8 mouse cellular contexts compared by ENCODE assay signal in genomic region chr4:128728431-128728851, GRCm38 (mm10). TPM values are rescaled to one million over a fixed set of nuclear protein-coding genes. Genes with fewer than 3 reads are reported as not detected.
DNase-seq lines count a peak whose midpoint lies in the region; ATAC-seq and TF ChIP-seq lines count a peak whose summit lies in the region.

No protein-coding gene starts in this region.

- 0% methylated on average over 5 of the region's 5 CpGs for WGBS in kidney, postnatal 0 days
- under 1% methylated on average over 5 of the region's 5 CpGs for WGBS in hindbrain, embryonic 10.5 days
- WGBS in midbrain, embryonic 10.5 days = under 1% methylated on average over 5 of the region's 5 CpGs

- no peaks in the 10 kb centered on the region for H3K27me3 ChIP-seq in kidney, postnatal 0 days (ENCODE audit: insufficient read depth, low read length)
- peaks cover 24% of the 10 kb centered on the region for H3K27me3 ChIP-seq in hindbrain, embryonic 10.5 days (ENCODE audit: insufficient read depth, poor library complexity, severe bottlenecking)
- peaks cover 27% of the 10 kb centered on the region for H3K27me3 ChIP-seq in midbrain, embryonic 10.5 days (ENCODE audit: low read depth, poor library complexity, severe bottlenecking)

- TF ChIP-seq CTCF in kidney, postnatal 0 days (IDR thresholded peaks at IDR 0.05; ENCODE audit: low read depth) = no peak

- peak overlapping the region; percentile 98 for H3K27ac ChIP-seq in kidney, postnatal 0 days
- peak overlapping the region; percentile 98 for H3K27ac ChIP-seq in hindbrain, embryonic 10.5 days
- H3K27ac ChIP-seq in midbrain, embryonic 10.5 days (replicated peaks) = peak overlapping the region; percentile 99

- H3K9ac ChIP-seq in kidney, postnatal 0 days (ENCODE audit: low read depth, low read length) = peak overlapping the region; percentile 100

- peaks cover 37% of the 10 kb centered on the region for H3K4me1 ChIP-seq in kidney, postnatal 0 days (replicated peaks; ENCODE audit: insufficient read depth, low read length)
- peaks cover 87% of the 10 kb centered on the region for H3K4me1 ChIP-seq in hindbrain, embryonic 10.5 days (replicated peaks)
- H3K4me1 ChIP-seq in midbrain, embryonic 10.5 days = peaks cover 88% of the 10 kb centered on the region

- H3K9me3 ChIP-seq in kidney, postnatal 0 days (replicated peaks; ENCODE audit: low read length) = no peaks in the 10 kb centered on the region
- H3K9me3 ChIP-seq in hindbrain, embryonic 10.5 days = no peaks in the 10 kb centered on the region
- H3K9me3 ChIP-seq in midbrain, embryonic 10.5 days (replicated peaks) = no peaks in the 10 kb centered on the region

- H3K4me2 ChIP-seq in kidney, postnatal 0 days (ENCODE audit: low read length) = peak overlapping the region; percentile 78

- peak overlapping the region; percentile 99 for H3K4me3 ChIP-seq in kidney, postnatal 0 days (replicated peaks; ENCODE audit: low read depth, low read length)
- H3K4me3 ChIP-seq in hindbrain, embryonic 10.5 days = peak overlapping the region; percentile 84
- peak overlapping the region; percentile 94 for H3K4me3 ChIP-seq in midbrain, embryonic 10.5 days

- H3K36me3 ChIP-seq in kidney, postnatal 0 days (ENCODE audit: insufficient read depth, low read length) = 0 out of 2 replicates have a peak, but pooled peaks cover 5% of the 10 kb centered on the region
- peaks cover 35% of the 10 kb centered on the region for H3K36me3 ChIP-seq in hindbrain, embryonic 10.5 days
- H3K36me3 ChIP-seq in midbrain, embryonic 10.5 days = peaks cover 36% of the 10 kb centered on the region

- no peak for ATAC-seq in kidney, postnatal 0 days (replicated peaks; ENCODE audit: low FRiP score, low read depth)

- no peak for DNase-seq in kidney, postnatal 0 days (ENCODE audit: low spot score)
- no peak for DNase-seq in kidney, adult 8-10 months
- DNase-seq in ZHBTc4 (ENCODE audit: low read depth, low spot score) = peak; percentile 57
- DNase-seq in hindbrain, embryonic 10.5 days (ENCODE audit: low spot score) = no peak
- no peak for DNase-seq in midbrain, embryonic 10.5 days (ENCODE audit: low spot score)
- no peak for DNase-seq in right cerebral cortex, postnatal 36 days (ENCODE audit: low spot score in 2 of 2)
- no peak for DNase-seq in layer of hippocampus, postnatal 36 days
- no peak for DNase-seq in layer of hippocampus, postnatal 14 days (ENCODE audit: low spot score in 2 of 2)

RNA-seq across cellular contexts. Expression of gene A3galt2, which starts 26.7 kb away (rescaled TPM):
- polyA plus RNA-seq in kidney, postnatal 0 days (2015; fragmentation: Nextera tagmentation; extraction: Ambion mirVana) = 0.13 and 0.23 TPM in 2 replicates
- 0.18 and 0.26 TPM in 2 replicates for polyA plus RNA-seq in hindbrain, embryonic 10.5 days (2016; fragmentation: Nextera tagmentation; extraction: Ambion mirVana)
- polyA plus RNA-seq in midbrain, embryonic 10.5 days (2016; fragmentation: Nextera tagmentation; extraction: Ambion mirVana) = 0.10 and 0.24 TPM in 2 replicates
- under 1 TPM; 0.48 to 0.62 TPM for total RNA-seq in layer of hippocampus, postnatal 36 days (2021)
- total RNA-seq in layer of hippocampus, postnatal 14 days (2021) = under 1 TPM; 0.35 to 0.62 TPM
